Mouse (Mus musculus) kidney, adult 2 months (tissue): ENCODE measurements at regions not wholly inside any gene's neighbourhood (a gene's known extent, or its start where the extent isn't known, plus 50 kb on each side); places are given as distances from the start of the nearest gene placed in this dataset.

Source experiments
- CTCF ChIP-seq: fragments of 200-500 bp; conservative IDR thresholded peaks from 2 replicates; pipeline ENCODE4 v1.5.1; 2011; ENCODE audit warnings: low read depth, mild to moderate bottlenecking, control low read depth, low read length, moderate library complexity, mixed read lengths; ENCODE audit not compliant: insufficient read depth, insufficient read length
- POLR2A ChIP-seq: fragments of 200-500 bp; IDR thresholded peaks from one replicate; pipeline ENCODE4 v1.6.1; 2011; ENCODE audit warnings: low read depth, low read length, control low read depth

DNA sequence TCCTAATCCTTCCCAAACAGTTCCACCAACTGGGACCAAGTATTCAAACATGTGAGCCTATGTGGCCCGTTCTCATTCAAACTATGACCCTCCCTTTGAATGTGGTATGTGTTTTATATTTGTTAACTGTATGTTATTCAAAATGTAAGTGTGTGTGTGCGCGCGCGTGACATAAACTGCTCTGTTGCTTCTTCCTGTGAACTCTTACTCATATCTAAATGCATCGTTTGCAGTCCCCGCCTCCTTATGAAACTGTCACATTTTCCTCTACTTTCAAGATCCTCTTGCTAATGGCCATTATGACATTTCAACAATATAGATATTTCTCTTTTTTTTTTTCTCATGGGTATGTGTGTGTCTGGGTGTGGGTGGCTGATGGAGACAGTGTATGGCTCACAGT, 84.3 kb upstream of the Ado start:
- TF ChIP-seq POLR2A, result no peak
- TF ChIP-seq CTCF, result no peak
